Mouse (Mus musculus): ENCODE data around the gene Gm20388. TPM values are rescaled to one million over a fixed set of nuclear protein-coding genes. Genes with fewer than 3 reads are reported as not detected.
A peak's percentile ranks its signal among the peaks of the same experiment; 100 is the strongest.
"Not testable (repeated sequence)": the region's sequence is repeated elsewhere in the genome, so short reads cannot be mapped to it uniquely, and the experiment has no call there.

The Gm20388 gene
- total RNA-seq, 2 experiments from 2014 or later: 8.8 TPM

DNA sequence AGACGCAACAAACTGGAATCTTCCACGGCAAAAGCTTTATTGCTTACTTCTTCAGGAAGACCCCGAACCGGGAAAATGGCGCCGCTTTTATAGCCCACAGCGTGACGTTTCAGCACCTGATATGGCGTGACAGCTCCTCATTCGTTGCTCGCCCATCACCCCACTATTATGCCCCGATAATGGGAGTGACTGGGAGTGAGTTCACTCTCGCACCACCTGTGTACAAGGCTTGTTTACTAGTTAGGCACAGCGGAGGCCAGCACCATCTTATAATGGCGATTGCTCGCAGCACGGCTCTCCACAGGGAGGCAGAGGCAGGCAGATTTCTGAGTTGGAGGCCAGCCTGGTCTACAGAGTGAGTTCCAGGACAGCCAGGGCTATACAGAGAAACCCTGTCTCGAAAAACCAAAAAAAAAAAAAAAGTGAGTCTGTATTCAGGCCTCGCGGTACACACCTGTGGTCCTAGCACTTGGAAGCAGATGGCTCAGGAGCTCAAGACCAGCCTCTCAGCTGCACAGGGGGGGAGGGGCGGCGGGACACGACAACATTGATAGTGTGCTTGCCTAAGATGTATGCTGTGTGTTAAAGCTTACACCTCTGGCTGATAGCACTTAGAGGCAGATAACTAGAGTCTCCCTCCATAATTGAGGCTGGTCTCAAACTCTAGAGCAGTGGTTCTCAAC, 3134.2 kb downstream of the Gm20388 start:
- not testable (repeated sequence) for DNase-seq (ENCODE audit: extremely low spot score in 1 of 2, low spot score in 1 of 2)

DNA sequence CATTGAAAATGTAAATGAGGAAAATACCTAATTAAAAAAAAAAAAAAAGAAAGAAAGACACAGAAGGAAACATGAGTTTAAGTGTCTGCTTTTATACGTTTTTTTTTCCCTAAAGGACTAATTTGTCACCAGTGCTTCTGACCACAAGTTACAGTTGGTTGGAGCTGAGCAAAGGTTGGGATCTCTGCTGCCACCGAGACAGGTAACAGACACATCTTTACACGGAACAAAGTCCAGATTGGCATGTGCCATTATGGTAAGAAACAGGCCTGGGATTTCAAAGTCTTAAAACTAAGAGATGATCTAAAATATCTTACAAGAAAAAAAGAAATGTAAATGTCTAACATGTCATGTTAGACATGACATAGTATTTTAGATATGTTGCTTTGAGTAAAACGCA, 3136.1 kb downstream of the Gm20388 start:
- no peak for DNase-seq (ENCODE audit: extremely low spot score in 1 of 2, low spot score in 1 of 2)

DNA sequence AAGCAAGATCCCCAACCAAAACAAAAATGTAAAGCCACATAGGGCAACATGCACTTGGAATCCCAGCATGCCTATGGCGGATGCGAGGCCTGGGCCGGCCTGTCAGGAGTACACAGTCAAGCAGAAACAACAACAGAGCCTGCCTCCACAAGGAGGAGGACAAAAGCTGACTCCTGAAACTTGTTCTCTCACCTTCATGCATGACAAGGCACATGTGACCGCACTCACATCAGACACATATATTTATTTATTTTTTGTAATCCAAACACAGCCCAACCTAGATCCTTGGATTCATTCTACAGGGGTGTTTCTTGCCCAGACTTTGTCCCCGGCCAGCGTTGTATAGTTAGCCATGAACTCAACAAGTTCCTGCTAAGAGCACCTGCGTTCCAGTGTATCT, 3137.2 kb downstream of the Gm20388 start:
- no peak for DNase-seq (ENCODE audit: extremely low spot score in 1 of 2, low spot score in 1 of 2)

DNA sequence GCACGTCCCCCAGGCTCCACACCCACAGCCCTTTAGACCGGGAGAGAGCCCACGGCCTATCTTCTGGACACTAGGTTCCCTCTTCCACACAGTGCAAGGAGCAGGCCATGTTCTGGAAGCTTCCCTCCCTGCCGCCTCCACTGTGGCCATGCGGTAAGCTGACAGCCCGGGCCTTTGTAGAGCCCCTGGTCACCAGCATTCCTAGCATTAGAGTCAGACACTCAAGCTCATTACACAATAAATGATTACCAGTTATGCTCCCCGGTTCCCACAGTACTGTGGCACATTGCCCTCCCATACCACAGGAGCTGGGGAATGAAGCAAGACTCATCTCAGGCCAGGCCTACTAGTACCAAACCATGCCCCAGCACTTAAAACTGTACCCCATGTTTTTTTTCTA, 3137.8 kb downstream of the Gm20388 start:
- no peak for DNase-seq (ENCODE audit: extremely low spot score in 1 of 2, low spot score in 1 of 2)

DNA sequence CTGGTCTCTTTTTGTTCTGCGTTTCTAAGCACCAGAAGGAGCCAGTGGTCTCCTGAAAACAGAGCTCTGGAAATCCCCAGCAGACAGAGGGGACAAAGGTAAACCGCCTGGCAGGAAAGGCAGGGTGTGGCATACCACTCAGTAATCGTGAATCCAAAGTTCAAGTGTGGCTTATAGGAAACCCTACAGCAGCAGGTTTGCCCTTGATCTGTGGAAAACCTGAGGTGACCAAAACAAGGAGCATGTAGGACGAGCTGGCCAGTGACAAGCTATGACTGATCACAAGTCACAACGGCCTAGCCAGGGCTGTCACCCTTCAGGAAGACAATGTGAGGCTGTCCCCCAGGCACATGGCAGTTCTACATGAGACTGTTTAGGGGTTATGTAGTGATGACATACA, 3140.8 kb downstream of the Gm20388 start:
- DNase-seq (ENCODE audit: extremely low spot score in 1 of 2, low spot score in 1 of 2): no peak

DNA sequence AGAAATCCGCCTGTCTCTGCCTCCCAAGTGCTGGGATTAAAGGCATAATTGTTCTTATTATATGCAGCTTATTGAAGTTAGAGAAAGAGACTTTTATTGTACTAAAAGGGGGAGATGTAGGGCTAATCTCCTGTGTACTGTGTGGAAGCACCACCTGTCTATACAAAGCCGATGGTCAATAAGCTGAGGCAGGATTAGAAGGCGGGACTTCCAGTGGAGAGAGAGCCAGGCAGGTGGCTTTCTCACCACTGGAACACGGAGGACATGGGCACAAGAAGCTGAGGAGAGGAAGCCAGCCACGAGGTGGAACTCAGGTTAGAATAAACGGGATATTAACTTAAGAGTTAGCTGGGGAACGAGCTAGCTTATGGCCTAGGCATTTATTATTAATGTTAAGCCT, 3152.1 kb downstream of the Gm20388 start, which contains the start of gene Spg7:
TSS of gene Spg7 (plus strand) at position 222 of the 400 bp plus-strand sequence.
- DNase-seq (ENCODE audit: extremely low spot score in 1 of 2, low spot score in 1 of 2): no peak

DNA sequence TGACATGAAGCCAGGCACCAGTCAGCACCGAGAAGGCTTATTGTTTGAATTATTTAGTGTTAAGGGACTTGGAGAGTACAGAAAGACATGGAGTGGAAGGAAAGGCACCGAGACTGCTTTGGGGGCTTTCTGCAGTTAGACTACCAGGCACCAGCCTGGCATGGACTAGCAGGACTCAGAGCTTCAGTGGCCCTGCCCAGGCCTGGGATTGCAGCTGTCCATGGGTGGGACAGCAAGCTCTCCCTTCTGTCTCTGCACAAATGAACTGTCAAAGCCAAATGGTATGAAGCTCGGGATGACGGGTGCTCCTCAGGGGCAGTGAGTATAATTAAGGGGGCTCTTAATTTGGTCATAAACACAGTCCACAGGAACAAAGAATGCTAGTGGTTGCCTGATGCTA, 3153.4 kb downstream of the Gm20388 start:
- no peak for DNase-seq (ENCODE audit: extremely low spot score in 1 of 2, low spot score in 1 of 2)

DNA sequence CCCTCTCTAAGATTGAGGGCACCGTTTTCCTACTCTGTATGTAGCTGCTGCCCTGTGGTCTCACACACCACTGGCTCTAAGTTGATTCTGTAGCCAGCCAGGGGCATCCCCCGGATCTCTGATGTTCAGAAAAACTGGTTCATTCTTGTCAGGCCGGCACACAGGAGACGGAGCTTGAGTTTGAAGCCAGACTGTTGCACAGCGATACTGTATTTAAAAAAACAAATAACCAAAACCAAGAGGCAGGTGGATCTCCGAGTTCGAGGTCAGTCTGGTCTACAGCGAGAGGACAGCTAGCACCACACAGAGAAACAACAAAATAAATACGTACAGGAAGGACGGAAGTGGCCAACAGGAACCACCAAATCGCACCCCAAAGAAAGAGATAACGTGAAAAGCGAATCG, 3154.2 kb downstream of the Gm20388 start:
- DNase-seq (ENCODE audit: extremely low spot score in 1 of 2, low spot score in 1 of 2): no peak

DNA sequence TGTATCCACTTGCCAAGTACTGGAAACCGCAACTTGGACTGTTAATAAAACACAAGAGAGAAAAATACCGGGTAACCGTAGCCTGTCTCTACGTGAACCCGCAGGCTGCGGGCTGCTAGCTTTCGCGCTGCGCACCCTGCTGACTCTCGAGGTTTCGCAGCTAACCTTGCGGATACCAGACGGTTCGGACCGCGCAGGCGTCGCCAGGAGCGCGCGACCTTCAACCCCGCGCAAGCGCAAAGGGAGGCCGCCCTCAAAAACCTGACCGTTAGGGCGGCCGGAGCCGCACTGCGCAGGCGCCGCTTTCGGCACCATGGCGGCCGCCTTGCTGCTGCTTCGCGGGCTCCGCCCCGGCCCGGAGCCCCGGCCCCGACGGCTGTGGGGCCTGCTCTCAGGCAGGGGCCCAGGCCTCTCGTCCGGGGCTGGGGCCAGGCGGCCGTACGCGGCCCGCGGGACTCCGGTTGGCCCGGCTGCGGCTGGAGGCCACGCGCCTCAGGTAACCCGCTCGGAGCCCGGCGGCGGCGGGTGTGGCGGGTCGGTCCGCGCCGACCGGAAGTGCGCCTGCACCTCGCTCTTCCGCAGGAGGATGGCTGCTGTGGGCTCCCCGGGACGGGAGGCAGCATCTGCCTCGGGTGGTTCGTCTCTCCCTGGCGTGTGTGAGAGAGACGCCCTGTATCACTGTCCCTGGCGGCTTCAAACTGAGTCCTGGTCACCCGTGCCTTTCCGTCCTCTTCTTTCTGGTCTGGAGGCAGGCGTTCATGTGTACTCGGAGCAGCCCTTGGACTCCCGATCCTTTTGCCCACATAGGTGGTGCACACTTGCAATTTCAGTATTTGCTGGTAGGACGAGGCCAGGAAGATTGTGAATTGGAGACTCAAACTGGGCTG, 3154.8 kb downstream of the Gm20388 start:
- peak; percentile 90 to 92 for DNase-seq (ENCODE audit: extremely low spot score in 1 of 2, low spot score in 1 of 2)

DNA sequence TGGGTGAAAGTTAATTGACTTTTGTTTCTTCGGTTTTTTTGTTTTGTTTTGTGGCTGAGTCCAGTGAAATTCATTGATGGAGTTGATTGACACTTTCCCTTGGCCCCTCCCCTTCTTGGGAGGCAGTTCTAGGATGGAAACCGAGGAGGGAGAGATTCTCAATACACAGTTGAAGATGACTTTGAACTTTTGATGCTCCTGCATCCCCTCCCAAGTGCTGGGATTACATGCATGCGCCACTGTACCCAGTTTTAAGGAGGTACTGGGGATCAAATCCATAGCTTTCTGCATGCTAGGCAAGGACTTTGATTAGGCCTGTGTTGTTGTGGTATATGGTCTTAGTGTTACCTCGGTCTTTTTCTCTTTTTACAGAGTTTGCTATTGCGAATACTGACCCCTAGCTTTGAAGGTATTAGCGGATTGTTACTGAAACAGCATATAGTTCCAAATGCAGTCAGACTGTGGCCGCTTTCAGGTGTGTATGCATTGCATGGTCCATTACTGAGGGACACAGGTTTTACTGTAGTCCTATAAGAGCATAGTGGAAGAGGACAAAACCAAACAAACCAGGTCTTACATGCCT, 3155.6 kb downstream of the Gm20388 start:
- DNase-seq (ENCODE audit: extremely low spot score in 1 of 2, low spot score in 1 of 2): no peak

DNA sequence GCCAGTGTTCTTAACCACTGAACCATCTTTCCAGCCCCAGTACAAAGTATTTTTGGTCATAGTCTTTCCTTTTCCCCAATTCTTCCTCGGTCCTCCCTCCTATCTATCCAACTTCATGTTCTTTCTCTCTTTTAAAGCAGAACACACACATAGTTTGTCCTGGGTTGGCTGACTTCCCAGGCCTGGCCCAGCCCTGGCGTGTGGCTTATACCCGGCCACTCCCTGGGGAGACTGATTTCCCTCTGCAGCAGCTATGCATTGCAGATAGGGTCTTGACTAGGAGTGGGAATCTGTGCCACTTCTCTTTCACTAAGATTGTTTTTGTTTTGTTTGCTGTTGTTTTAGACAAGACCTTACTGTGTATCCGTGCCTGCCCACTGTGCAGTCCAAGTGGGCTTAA, 3160.5 kb downstream of the Gm20388 start:
- DNase-seq (ENCODE audit: extremely low spot score in 1 of 2, low spot score in 1 of 2): no peak

DNA sequence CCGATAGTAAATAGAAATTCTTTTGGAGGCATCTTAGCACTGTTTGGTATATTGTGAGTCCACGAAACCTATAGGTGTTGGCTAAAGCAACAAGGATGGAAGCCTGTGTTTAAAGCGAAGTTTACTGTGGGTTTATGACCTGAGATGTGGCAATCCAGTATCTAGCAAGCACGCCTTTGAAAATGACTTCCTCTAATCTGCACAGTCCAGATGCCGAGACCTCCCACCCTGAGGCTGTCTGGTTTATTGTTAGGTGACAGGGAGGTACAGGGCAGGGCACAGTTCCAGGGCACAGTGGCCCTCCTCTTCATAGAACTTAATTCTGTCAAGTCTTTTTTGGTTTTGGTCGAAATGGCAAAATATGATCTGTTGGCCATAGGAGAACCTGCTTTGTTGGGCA, 3166.6 kb downstream of the Gm20388 start:
- no peak for DNase-seq (ENCODE audit: extremely low spot score in 1 of 2, low spot score in 1 of 2)

DNA sequence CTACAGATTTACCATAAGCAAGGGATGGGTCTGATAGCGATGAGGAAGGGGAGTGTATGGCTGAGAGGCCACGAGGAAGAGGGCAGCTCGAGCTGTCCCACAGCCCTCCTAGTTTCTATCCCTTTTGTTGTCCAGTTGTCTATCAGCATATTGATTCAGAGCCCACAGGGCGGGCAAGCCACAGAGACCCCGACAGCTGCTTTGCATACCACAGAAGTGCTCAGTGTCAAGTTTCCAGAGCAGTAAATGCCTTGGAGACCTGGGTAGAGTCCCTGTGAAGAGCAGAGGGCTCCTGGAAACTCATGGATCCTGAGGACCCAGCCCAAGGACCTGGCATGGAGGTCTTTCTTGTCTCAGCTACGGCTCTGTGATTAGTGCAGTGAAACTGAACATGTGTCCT, 3172.4 kb downstream of the Gm20388 start:
- no peak for DNase-seq (ENCODE audit: extremely low spot score in 1 of 2, low spot score in 1 of 2)

DNA sequence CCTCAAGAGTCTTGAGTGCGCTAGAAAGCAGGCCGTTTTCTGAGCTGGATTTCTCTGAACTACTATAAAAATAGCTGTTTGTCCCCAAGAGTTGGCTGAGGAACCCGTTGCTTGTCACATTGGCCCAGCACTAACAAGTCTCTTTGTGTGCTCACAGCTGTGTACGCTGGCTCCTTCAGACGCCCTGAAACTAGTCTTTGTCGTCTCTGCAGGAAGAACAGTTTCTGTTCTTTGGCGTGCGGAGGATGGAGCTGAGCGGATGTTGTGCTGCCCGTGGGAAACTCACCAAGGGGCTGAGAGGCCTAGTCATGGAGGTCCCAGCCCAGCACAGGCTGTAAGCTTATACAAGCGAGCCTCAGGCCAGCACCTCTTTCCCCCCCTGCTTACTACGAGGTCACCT, 3173.0 kb downstream of the Gm20388 start:
- DNase-seq (ENCODE audit: extremely low spot score in 1 of 2, low spot score in 1 of 2): no peak

DNA sequence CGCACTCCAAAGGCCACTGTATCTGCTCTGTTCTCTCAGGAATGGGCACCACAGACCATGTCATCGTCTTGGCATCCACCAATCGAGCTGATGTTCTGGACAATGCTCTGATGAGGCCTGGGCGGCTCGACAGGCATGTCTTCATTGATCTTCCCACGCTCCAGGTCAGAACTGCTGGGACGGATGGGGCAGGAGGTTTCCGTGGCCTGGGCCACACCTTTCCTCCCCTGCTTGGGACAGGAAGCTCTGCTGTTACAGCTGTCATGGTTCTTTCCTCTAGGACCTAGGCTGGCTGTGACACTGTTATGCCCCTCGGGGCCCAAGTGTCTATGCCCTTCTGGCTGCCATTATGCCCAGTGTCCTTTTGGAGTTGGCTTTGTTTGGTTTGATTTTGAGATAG, 3176.6 kb downstream of the Gm20388 start:
- DNase-seq (ENCODE audit: extremely low spot score in 1 of 2, low spot score in 1 of 2): no peak

DNA sequence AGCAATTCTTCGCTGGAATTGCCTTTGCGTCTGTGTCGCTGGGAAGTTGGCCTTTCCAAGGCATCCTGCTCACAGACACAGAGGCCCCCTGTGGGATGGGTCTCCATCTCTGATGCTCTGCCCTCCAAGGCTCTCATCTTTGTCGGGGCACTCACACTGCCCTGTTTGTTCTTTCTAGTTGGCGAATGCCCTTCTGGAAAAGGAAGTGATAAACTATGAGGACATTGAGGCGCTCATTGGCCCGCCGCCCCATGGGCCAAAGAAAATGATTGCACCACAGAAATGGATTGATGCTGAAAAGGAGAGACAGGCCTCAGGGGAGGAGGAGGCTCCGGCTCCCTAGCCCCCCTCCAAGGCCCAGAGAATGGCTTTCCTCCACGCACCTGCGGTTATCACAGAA, 3186.6 kb downstream of the Gm20388 start:
- no peak for DNase-seq (ENCODE audit: extremely low spot score in 1 of 2, low spot score in 1 of 2)

DNA sequence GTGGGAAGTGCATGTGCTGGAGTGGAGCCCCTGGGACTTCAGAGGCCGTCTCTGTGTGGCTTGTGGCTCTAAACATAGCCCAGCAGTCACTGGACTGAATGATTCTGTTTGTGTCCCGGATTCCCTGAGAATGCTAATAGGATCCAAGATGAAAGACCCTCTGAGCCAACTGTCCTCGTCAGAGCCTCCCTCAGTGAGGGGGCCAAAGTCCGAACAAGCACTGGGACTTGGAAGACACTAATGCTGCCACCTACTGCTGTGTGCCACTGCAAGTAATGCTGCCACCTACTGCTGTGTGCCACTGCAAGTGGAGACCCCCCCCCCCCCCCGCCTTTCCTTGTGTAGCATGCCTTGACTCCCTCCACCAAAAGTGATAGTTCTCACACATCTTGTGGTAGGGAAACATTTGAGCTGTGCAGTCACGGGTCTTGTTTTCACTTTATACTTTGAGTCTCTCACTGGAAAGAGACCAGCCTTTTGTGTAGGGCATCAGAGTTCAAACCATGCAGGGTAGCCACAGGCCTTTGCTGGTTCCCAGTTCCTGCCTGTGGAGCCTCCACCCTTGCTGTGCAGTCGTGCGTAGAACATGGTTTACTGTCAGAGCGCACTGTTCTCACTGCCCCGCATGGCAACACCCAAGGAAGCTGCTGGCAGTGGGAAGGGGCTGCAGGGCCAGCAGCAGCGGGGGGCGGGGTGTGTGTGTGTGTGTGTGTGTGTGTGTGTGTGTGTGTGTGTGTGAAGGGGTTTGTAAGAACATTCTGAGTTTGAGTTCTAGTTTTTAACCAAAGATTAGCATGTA, 3187.3 kb downstream of the Gm20388 start:
- no peak for DNase-seq (ENCODE audit: extremely low spot score in 1 of 2, low spot score in 1 of 2)

DNA sequence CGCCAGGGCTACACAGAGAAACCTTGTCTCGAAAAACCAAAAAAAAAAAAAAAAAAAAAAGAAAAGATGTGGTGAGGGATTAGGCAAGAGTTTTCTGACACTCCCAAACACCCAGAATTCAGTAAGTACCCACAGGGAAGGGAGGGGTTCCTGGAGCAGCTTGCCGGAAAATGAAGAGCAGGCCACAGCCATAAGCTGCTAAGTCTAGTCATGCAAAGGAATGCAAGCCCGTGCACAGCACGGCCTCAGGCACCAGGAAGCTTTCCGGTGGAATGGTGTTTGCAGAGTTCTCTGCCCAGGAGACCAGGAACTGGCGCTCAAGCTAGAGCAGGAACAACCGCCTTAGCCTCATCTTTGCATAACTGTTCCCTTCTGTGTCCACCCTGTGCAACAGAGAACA, 3189.6 kb downstream of the Gm20388 start:
- DNase-seq (ENCODE audit: extremely low spot score in 1 of 2, low spot score in 1 of 2): no peak

DNA sequence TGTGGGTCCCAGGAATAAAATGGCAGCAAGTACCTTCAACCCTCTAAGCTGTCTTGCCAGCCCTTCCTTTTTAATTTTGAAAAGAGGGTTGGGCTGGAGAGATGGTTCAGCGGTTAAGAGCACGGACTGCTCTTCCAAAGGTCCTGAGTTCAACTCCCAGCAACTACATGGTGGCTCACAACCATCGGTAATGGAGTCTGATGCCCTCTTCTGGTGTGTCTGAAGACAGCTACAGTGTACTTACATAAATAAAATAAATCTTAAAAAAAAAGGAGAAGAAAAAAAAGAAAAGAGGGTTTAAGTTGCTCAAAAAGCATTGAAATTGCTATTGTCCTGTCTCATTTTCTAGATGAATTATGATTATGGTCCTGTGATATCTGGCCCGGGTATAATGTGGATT, 3190.6 kb downstream of the Gm20388 start:
- DNase-seq (ENCODE audit: extremely low spot score in 1 of 2, low spot score in 1 of 2): no peak
